Mouse (Mus musculus): ENCODE results near the gene Proser2.

Proser2 gene

GRCm38 (mm10) chr2:6129555-6130355 is at the start of gene Proser2:
Gene Proser2, minus strand, starts transcription at chr2:6130211.
- DNase-seq (ENCODE audit: low spot score in 2 of 2), result peak; percentile 76 to 85

GRCm38 (mm10) chr2:6179749-6180117 is 49.7 kb upstream of the Proser2 start:
- no peak for DNase-seq (ENCODE audit: low spot score in 2 of 2)

- DNase-seq (ENCODE audit: low spot score in 2 of 2), result no peak
These were observed 49.1 kb upstream of the Proser2 start for GRCm38 (mm10) chr2:6178901-6179748.

GRCm38 (mm10) chr2:6173013-6173412 is 43.0 kb upstream of the Proser2 start:
- no peak for DNase-seq (ENCODE audit: low spot score in 2 of 2)

GRCm38 (mm10) chr2:6168560-6168959 is 38.5 kb upstream of the Proser2 start:
- no peak for DNase-seq (ENCODE audit: low spot score in 2 of 2)

- DNase-seq (ENCODE audit: low spot score in 2 of 2), result peak; percentile 61 to 62
These were observed 38.0 kb upstream of the Proser2 start for GRCm38 (mm10) chr2:6167843-6168558.

GRCm38 (mm10) chr2:6165771-6166170 is 35.8 kb upstream of the Proser2 start:
- no peak for DNase-seq (ENCODE audit: low spot score in 2 of 2)

- DNase-seq (ENCODE audit: low spot score in 2 of 2), result no peak
These were observed 34.7 kb upstream of the Proser2 start for GRCm38 (mm10) chr2:6164606-6165290.

- peak; percentile 41 to 70 for DNase-seq (ENCODE audit: low spot score in 2 of 2)
These were observed 32.5 kb upstream of the Proser2 start for GRCm38 (mm10) chr2:6162366-6163040.

- no peak for DNase-seq (ENCODE audit: low spot score in 2 of 2)
These were observed 29.7 kb upstream of the Proser2 start for GRCm38 (mm10) chr2:6159735-6160134.

- no peak for DNase-seq (ENCODE audit: low spot score in 2 of 2)
These were observed 29.2 kb upstream of the Proser2 start for GRCm38 (mm10) chr2:6159219-6159618.

GRCm38 (mm10) chr2:6157635-6158034 is 27.6 kb upstream of the Proser2 start:
- no peak for DNase-seq (ENCODE audit: low spot score in 2 of 2)

- DNase-seq (ENCODE audit: low spot score in 2 of 2), result no peak
These were observed 27.2 kb upstream of the Proser2 start for GRCm38 (mm10) chr2:6157208-6157607.

GRCm38 (mm10) chr2:6149801-6150200 is 19.8 kb upstream of the Proser2 start:
- DNase-seq (ENCODE audit: low spot score in 2 of 2), result no peak

GRCm38 (mm10) chr2:6146901-6147300 is 16.9 kb upstream of the Proser2 start:
- no peak for DNase-seq (ENCODE audit: low spot score in 2 of 2)

- no peak for DNase-seq (ENCODE audit: low spot score in 2 of 2)
These were observed 16.2 kb upstream of the Proser2 start for GRCm38 (mm10) chr2:6146257-6146656.

GRCm38 (mm10) chr2:6145611-6146010 is 15.6 kb upstream of the Proser2 start:
- no peak for DNase-seq (ENCODE audit: low spot score in 2 of 2)

- DNase-seq (ENCODE audit: low spot score in 2 of 2), result no peak
These were observed 13.1 kb upstream of the Proser2 start for GRCm38 (mm10) chr2:6142915-6143654.

GRCm38 (mm10) chr2:6140572-6141161 is 10.7 kb upstream of the Proser2 start:
- no peak for DNase-seq (ENCODE audit: low spot score in 2 of 2)

- DNase-seq (ENCODE audit: low spot score in 2 of 2), result no peak
These were observed 3.9 kb upstream of the Proser2 start for GRCm38 (mm10) chr2:6133871-6134270.

All from urinary bladder, adult 18-20 months (tissue).